Mouse (Mus musculus) natural killer cell, adult 2 months (primary cell): ENCODE measurements around the gene Gcc1.

Experiments
- DNase-seq, 2 experiments: peaks; one replicate each; pipeline ENCODE4 v3.0.0; 2022; ENCODE audit warnings: low spot score in 2 of 2

Gcc1 gene

DNA sequence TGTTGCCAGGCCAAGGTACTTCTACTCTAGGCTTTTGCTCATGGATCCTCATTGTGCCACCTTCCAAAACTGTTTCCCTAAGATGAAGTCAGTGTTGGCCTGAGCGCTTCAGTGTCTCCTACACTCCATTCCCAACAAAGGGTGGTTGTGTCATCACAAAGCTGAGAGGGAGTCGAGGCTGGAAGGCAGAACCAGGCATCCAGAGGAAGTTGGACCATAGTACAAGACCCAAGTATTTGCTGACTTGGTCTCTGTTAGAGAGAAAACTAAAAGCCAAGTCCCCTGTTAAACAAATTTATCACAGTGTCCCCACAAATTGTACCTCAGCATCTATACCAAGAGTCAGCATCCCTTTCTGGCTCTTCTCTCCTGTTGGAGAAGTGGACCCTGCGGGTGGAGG, at the start of gene Gcc1:
Gene Gcc1 (minus strand): TSS at position 101 of the 400 bp plus-strand sequence.
- DNase-seq = no peak

- no peak for DNase-seq
Measured at GRCm38 (mm10) chr6:28474839-28475238, 46.6 kb upstream of the Gcc1 start, which contains the start of gene Snd1. Gene Snd1, plus strand, starts transcription at chr6:28475139.

DNA sequence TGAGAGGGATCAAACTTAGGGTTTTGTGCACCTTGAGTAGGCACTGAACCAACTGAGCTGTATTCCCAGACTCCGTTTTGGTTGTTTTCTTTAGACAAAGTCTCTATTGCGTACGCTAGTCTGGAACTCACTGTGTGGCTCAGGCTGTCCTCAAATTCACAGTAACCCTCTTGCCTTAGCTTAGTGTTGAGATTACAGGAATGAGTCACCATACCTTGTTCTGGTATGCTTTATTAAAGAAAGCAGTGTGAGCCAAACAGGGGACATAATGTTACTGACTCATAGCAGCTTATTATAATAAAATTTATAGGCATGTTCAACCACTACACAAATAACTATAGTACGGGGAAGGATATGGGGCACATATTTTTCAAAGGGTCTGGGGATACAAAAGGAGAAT, 46.0 kb upstream of the Gcc1 start:
- DNase-seq = no peak

GRCm38 (mm10) chr6:28471284-28472035, 43.3 kb upstream of the Gcc1 start:
- DNase-seq = no peak

GRCm38 (mm10) chr6:28470621-28471020, 42.4 kb upstream of the Gcc1 start:
- DNase-seq = no peak

DNA sequence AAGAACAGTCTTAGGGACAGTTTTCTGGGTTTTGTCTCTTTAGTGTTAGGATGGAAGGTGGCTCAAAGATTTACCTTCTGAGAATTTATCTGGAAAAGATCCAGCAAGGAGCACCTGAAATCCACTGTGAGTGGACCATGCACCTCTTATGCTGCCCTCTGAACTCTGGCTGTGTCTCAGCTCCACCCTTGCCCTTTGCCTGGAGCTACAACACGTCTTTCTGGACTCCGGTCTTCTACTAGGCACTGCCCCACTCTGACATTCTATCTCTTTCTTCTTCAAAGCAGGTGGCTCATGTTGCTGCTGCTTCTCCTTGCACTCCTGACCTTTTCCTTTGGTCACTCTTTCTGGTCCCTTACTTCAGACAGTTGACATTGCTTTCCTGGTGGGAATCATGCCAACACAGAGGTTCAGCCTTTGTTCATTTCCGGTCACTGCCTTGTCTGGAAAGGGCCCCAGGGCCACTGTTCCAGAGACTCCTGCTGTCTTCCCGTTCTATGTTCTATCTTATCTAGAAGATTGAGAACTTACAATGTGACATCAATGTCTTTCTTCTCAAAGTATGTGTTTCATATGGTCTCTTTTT, 41.9 kb upstream of the Gcc1 start:
- no peak for DNase-seq

- no peak for DNase-seq
Measured at GRCm38 (mm10) chr6:28464630-28465029, 36.4 kb upstream of the Gcc1 start.

- peak in 1 of 2 experiments; percentile 16 for DNase-seq
Measured at GRCm38 (mm10) chr6:28460534-28460933, 32.3 kb upstream of the Gcc1 start.

DNA sequence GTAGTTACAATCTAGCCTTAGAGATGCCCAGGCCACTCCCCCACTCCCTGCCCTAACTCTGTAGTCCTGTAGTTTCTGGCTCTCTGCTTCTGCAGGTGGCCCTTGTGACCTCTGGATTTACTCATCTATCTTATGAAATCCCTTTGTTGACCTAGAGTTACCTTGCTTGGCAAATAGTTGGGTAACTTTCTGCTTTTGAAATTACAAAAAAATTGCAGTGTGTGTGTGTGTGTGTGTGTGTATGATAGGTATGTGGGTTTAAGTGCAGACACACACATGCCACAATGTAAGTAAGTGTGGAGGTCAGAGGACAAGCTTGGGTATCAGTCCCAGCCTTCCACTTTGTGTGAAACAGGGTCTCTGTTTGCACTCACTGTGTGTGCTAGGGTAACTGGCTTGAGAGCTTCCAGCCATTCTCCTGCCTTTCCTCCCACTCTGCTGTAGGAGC, 31.1 kb upstream of the Gcc1 start:
- no peak for DNase-seq

DNA sequence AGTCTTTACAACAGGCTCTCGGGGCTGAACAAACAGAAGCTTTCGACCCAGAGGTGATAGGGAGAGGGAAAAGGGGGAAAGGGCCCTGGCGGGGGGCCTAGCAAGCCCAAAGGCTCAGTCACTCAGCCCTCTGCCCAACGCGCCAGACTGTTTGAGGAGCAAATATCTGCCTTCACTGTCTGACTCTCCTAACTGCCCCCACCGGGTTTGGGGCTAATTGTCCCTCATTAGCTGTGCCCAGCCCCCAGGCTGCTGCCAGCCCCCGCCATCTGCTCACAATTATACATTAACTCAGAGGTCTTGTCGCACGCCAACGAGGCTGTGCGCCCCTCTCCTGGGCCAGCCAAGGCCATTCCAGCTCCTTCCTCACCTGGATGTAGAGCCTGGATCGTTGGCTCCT, 22.8 kb upstream of the Gcc1 start:
- DNase-seq = no peak

DNA sequence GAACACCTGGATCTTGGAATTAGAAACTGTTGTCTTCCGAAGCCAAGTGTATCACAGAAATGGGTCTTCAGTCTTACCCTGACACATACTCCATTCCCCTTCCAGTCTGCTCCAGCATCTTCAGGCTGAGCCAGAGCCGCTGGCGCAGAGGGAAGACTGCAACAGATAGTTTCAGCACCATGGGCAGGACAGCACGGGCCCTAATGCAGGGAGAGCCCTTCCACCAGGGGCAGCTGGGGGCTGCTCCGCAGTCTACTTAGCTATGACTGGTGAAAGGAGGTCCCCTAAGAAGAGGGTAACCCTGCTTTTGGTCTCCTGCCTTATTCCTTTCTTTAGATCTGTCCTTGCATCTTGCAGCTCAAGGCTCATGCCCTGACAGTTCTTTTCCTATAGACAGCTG, 22.3 kb upstream of the Gcc1 start:
- no peak for DNase-seq

DNA sequence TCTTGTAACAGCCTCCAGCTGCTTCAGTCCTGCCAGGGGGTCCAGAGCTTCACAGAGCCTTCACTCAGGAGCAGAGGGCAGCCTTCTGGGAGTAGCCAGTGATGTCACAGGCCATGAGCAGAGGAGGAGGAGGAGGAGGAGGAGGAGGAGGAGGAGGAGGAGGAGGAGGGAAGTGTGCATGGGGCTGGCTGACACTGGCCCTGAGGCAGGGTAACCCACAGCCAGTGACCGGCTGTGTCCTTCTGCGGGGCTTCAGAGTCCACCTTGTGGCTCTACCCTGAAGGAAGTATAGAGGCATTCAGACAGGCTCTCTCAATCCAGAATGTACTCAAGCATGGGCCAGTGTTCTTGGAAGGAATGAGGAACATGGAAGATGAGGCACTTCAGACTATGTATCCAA, 21.1 kb upstream of the Gcc1 start, which contains the start of gene Pax4:
Gene Pax4 (minus strand): TSS at position 101 of the 400 bp plus-strand sequence.
- no peak for DNase-seq

- no peak for DNase-seq
Measured at GRCm38 (mm10) chr6:28447937-28448336, 19.7 kb upstream of the Gcc1 start.

DNA sequence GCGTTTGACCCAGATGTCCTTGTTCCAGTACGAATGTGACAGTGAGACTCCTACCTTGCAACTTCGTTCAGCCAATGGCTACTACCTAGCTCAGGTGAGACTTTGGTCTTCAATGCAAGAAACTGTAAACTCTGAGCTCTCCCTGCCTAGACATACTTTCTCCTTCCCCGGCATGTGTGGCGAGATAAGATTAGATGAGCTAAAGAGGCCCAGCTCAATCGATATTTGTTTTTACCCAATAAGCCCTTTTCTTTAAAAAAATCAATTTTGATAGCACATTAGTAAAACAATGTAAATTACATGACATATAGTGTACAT, 3.3 kb upstream of the Gcc1 start:
- DNase-seq = no peak

- DNase-seq = no peak
Measured at GRCm38 (mm10) chr6:28430795-28431537, 2.8 kb upstream of the Gcc1 start.

DNA sequence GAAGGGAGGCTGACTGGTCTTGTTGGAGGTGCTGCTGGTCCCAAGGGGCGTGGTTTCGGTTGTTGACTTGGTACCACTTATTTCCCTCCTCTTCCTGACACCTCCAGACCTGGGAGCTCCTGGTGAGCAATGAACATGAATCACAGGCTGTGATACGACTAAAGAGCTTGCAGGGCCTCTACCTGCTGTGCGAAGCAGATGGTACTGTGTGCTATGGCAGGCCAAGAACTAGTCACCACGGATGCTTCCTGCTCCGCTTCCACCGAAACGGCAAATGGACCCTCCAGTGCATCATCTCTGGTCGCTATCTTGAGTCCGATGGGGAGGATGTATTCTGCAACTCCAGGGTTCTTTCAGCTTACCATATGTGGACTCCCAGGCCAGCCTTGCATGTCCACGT, 1.7 kb upstream of the Gcc1 start:
- no peak for DNase-seq

DNA sequence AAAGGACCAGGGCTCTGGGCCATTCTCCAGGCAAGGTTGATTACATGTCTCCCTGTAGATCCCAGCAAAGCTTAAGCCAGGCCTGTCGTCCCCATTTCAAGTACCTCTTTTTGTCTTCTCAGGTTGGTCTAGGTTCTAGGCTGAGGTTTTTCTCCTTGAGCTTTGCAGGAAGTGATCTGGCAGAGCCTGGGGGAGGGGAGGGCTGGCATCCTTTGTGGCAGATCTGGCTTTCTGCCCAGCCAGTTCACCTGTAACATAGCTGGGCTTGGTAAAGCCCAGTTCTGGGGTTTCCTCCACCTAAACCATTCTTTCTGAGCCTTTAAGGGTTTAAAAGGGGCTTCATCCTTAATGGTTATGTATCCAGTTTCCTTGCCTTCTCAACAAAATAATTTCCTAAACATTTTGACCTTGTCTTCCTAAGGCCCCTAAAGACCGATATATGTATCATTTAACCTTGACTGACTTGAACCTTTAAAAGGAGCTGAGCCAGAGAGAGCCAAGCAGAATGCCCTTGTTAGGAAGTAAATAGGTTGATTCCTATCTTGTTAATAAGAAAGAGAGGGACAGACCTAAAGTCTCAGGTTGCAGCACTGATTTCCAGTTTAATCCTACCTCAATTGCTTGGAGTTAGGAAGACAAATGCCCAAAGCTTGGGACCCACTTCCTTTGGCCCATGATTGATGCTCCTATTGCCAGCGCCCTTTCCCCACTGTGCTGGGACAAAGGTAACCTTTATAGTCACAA, 922 bp downstream of the Gcc1 start, which contains the start of gene Fscn3:
Gene Fscn3 (plus strand): TSS at position 694 of the 744 bp plus-strand sequence.
- no peak for DNase-seq

- DNase-seq = no peak
Measured at GRCm38 (mm10) chr6:28425019-28425418, 3.2 kb downstream of the Gcc1 start.

GRCm38 (mm10) chr6:28423767-28424695, 4.2 kb downstream of the Gcc1 start:
- DNase-seq = peak in 1 of 2 experiments; percentile 11

DNA sequence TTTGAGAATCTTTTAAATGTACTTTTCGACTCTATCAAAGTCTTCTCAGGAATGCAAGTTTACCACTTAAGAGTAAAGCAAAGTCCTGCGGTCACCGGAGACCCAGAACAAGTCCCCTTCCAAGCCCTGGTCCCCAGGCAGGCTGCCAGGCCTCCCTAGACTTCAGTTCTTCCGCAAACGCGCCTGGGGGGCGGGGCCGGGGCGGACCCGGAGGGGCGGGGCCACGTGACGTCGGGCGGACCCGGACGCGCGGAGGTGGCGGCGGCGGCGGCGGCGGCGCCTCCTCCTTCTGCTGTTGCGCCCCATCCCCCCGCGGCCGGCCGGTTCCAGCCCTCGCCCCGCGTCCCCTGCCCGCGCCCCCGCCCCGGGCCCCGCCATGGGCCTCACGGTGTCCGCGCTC, 4.9 kb downstream of the Gcc1 start, which contains the start of gene Arf5:
Gene Arf5 (plus strand): TSS at position 248 of the 400 bp plus-strand sequence.
- DNase-seq = peak; percentile 89 to 93
